9 mouse cellular contexts compared by ENCODE assay signal in the genomic region with DNA sequence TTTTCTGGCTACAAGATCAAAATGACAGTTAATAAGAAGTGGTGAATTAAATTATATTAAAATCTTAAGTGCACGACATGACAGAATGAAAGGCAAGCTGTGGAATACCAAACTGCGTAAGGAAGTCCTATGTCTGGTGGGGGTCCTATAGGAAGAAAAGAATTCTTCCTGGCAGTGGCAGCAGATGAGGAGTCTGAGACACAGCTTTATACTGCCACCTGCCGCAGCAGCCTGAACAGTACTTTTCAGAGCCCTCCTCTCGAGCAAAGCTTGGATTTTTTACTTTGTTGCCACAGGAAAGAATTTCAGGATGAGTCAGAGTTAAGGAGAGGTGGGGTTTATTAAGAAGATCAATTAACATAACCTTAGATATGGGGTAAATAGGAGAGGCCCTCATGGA. TPM values are rescaled to one million over a fixed set of nuclear protein-coding genes. Genes with fewer than 3 reads are reported as not detected.
DNase-seq lines count a peak whose midpoint lies in the region; ATAC-seq and TF ChIP-seq lines count a peak whose summit lies in the region.
"Had no signal": no experiment of that assay in that cellular context is flagged by ENCODE, and none has a peak within 500 bp of the region (broad histone marks: within the 10 kb centered on the region; RNA-seq: fewer than 3 reads in every experiment).

No protein-coding gene starts in this region.

- peak; percentile 69 for TF ChIP-seq CTCF in stomach, postnatal 0 days (IDR thresholded peaks at IDR 0.05; ENCODE audit: low read depth)

- no peak for ATAC-seq in hindbrain, embryonic 11.5 days (ENCODE audit: low FRiP score)
- ATAC-seq in hindbrain, embryonic 13.5 days (ENCODE audit: low FRiP score): no peak
- ATAC-seq in hindbrain, embryonic 16.5 days: peak; percentile 75; the same call in 1 of the 2 replicates
- ATAC-seq in stomach, postnatal 0 days (ENCODE audit: low FRiP score, low TSS enrichment): no peak

- no peaks in the 10 kb centered on the region for H3K27me3 ChIP-seq in hindbrain, embryonic 11.5 days (ENCODE audit: control insufficient read depth, insufficient read depth, low read length)
- no peaks in the 10 kb centered on the region for H3K27me3 ChIP-seq in hindbrain, embryonic 13.5 days
- no peaks in the 10 kb centered on the region for H3K27me3 ChIP-seq in hindbrain, embryonic 16.5 days (replicated peaks; ENCODE audit: control insufficient read depth, insufficient read depth, low read length)
- H3K27me3 ChIP-seq in stomach, postnatal 0 days (ENCODE audit: control insufficient read depth, insufficient read depth, low read length): no peaks in the 10 kb centered on the region
- H3K27me3 ChIP-seq: heart, embryonic 13.5 days; limb, embryonic 15.5 days had no signal

- H3K27ac ChIP-seq in hindbrain, embryonic 11.5 days (ENCODE audit: low read depth, low read length): no peak overlapping the region
- no peak overlapping the region for H3K27ac ChIP-seq in hindbrain, embryonic 13.5 days
- H3K27ac ChIP-seq in hindbrain, embryonic 16.5 days (ENCODE audit: low read depth, low read length): no peak overlapping the region
- H3K27ac ChIP-seq in stomach, postnatal 0 days (replicated peaks): no peak overlapping the region
- H3K27ac ChIP-seq: heart, embryonic 13.5 days; limb, embryonic 15.5 days had no signal

- no peak overlapping the region for H3K9ac ChIP-seq in hindbrain, embryonic 11.5 days (ENCODE audit: low read depth, low read length)
- H3K9ac ChIP-seq in hindbrain, embryonic 13.5 days: no peak overlapping the region
- no peak overlapping the region for H3K9ac ChIP-seq in hindbrain, embryonic 16.5 days (ENCODE audit: low read depth, low read length)
- no peak overlapping the region for H3K9ac ChIP-seq in stomach, postnatal 0 days (ENCODE audit: low read length)
- H3K9ac ChIP-seq: heart, embryonic 13.5 days; limb, embryonic 15.5 days had no signal

- H3K36me3 ChIP-seq in hindbrain, embryonic 11.5 days (ENCODE audit: control insufficient read depth, insufficient read depth, low read length): no peaks in the 10 kb centered on the region
- H3K36me3 ChIP-seq in hindbrain, embryonic 13.5 days: no peaks in the 10 kb centered on the region
- H3K36me3 ChIP-seq in hindbrain, embryonic 16.5 days (ENCODE audit: control insufficient read depth, insufficient read depth, low read length): no peaks in the 10 kb centered on the region
- H3K36me3 ChIP-seq in stomach, postnatal 0 days (ENCODE audit: control insufficient read depth, insufficient read depth, low read length): no peaks in the 10 kb centered on the region
- H3K36me3 ChIP-seq: heart, embryonic 13.5 days; limb, embryonic 15.5 days had no signal

- H3K4me1 ChIP-seq in hindbrain, embryonic 11.5 days (replicated peaks; ENCODE audit: control insufficient read depth, insufficient read depth, low read length): no peaks in the 10 kb centered on the region
- no peaks in the 10 kb centered on the region for H3K4me1 ChIP-seq in hindbrain, embryonic 13.5 days (replicated peaks)
- H3K4me1 ChIP-seq in hindbrain, embryonic 16.5 days (ENCODE audit: control insufficient read depth, insufficient read depth, low read depth, low read length): no peaks in the 10 kb centered on the region
- H3K4me1 ChIP-seq in stomach, postnatal 0 days (replicated peaks; ENCODE audit: control insufficient read depth, insufficient read depth): no peaks in the 10 kb centered on the region
- H3K4me1 ChIP-seq: heart, embryonic 13.5 days; limb, embryonic 15.5 days had no signal

- H3K4me2 ChIP-seq in hindbrain, embryonic 11.5 days (replicated peaks; ENCODE audit: low read depth, low read length): no peak overlapping the region
- H3K4me2 ChIP-seq in hindbrain, embryonic 13.5 days: no peak overlapping the region
- H3K4me2 ChIP-seq in hindbrain, embryonic 16.5 days (ENCODE audit: low read length): no peak overlapping the region
- H3K4me2 ChIP-seq in stomach, postnatal 0 days (replicated peaks; ENCODE audit: low read depth): no peak overlapping the region
- H3K4me2 ChIP-seq: heart, embryonic 13.5 days; limb, embryonic 15.5 days had no signal

- H3K4me3 ChIP-seq in hindbrain, embryonic 11.5 days (ENCODE audit: low read depth, low read length): no peak overlapping the region
- H3K4me3 ChIP-seq in hindbrain, embryonic 13.5 days: no peak overlapping the region
- no peak overlapping the region for H3K4me3 ChIP-seq in hindbrain, embryonic 16.5 days (ENCODE audit: low read length)
- H3K4me3 ChIP-seq in stomach, postnatal 0 days (ENCODE audit: low read depth, low read length): no peak overlapping the region
- H3K4me3 ChIP-seq: heart, embryonic 13.5 days; limb, embryonic 15.5 days had no signal

- no peaks in the 10 kb centered on the region for H3K9me3 ChIP-seq in hindbrain, embryonic 11.5 days (ENCODE audit: control insufficient read depth, low read length)
- H3K9me3 ChIP-seq in hindbrain, embryonic 13.5 days: no peaks in the 10 kb centered on the region
- no peaks in the 10 kb centered on the region for H3K9me3 ChIP-seq in hindbrain, embryonic 16.5 days (ENCODE audit: control insufficient read depth, low read length)
- no peaks in the 10 kb centered on the region for H3K9me3 ChIP-seq in stomach, postnatal 0 days (ENCODE audit: control insufficient read depth, low read length)
- H3K9me3 ChIP-seq: heart, embryonic 13.5 days; limb, embryonic 15.5 days had no signal

- peak; percentile 14 for DNase-seq in hindbrain, embryonic 11.5 days (ENCODE audit: low spot score)
- peak; percentile 6 for DNase-seq in thymus, postnatal 4 days
- DNase-seq in thymus, postnatal 0 days (ENCODE audit: low spot score): no peak
- peak; percentile 20 for DNase-seq in stomach, postnatal 0 days (ENCODE audit: low spot score)
- DNase-seq in cerebellum, adult 9-11 months: no peak

- no peak for TF ChIP-seq EP300 in stomach, postnatal 0 days (optimal IDR thresholded peaks at IDR 0.05)

- 30% methylated on average over 4 of the region's 4 CpGs for WGBS in hindbrain, embryonic 11.5 days
- WGBS in hindbrain, embryonic 13.5 days: 33% methylated on average over 4 of the region's 4 CpGs
- WGBS in hindbrain, embryonic 16.5 days: 24% methylated on average over 4 of the region's 4 CpGs
- 21% methylated on average over 4 of the region's 4 CpGs for WGBS in stomach, postnatal 0 days

RNA-seq across cellular contexts. Expression of gene Kctd12b, which starts 11.5 kb away (rescaled TPM):
- polyA plus RNA-seq in hindbrain, embryonic 11.5 days (2014; fragmentation: Nextera tagmentation; extraction: Ambion mirVana): 3.9 and 4.7 TPM in 2 replicates
- polyA plus RNA-seq in hindbrain, embryonic 13.5 days (2015; fragmentation: Nextera tagmentation; extraction: Ambion mirVana): 3.3 and 3.6 TPM in 2 replicates
- 2.4 and 2.5 TPM in 2 replicates for polyA plus RNA-seq in thymus, postnatal 0 days (2015; fragmentation: Nextera tagmentation; extraction: Ambion mirVana)
- 3.4 and 4.2 TPM in 2 replicates for polyA plus RNA-seq in hindbrain, embryonic 16.5 days (2015; fragmentation: Nextera tagmentation; extraction: Ambion mirVana)
- polyA plus RNA-seq in stomach, postnatal 0 days (2015; fragmentation: Nextera tagmentation; extraction: Ambion mirVana): 2.5 and 2.6 TPM in 2 replicates

RNA-seq across cellular contexts. Expression of gene Nbdy, which starts 15.7 kb away (rescaled TPM):
- polyA plus RNA-seq in hindbrain, embryonic 11.5 days (2014; fragmentation: Nextera tagmentation; extraction: Ambion mirVana): 71.9 and 78.7 TPM in 2 replicates
- 120 and 125 TPM in 2 replicates for polyA plus RNA-seq in hindbrain, embryonic 13.5 days (2015; fragmentation: Nextera tagmentation; extraction: Ambion mirVana)
- 98.5 and 98.8 TPM in 2 replicates for polyA plus RNA-seq in thymus, postnatal 0 days (2015; fragmentation: Nextera tagmentation; extraction: Ambion mirVana)
- 152 and 167 TPM in 2 replicates for polyA plus RNA-seq in hindbrain, embryonic 16.5 days (2015; fragmentation: Nextera tagmentation; extraction: Ambion mirVana)
- polyA plus RNA-seq in stomach, postnatal 0 days (2015; fragmentation: Nextera tagmentation; extraction: Ambion mirVana): 90.9 and 96.9 TPM in 2 replicates

Comparison
In these comparisons a context has a peak if more than half of its experiments do, and no peak if none do; other contexts are left out.
1. DNase-seq: peak in hindbrain, embryonic 11.5 days (single experiment), thymus, postnatal 4 days (single experiment) and stomach, postnatal 0 days (single experiment); none in thymus, postnatal 0 days (single experiment) and cerebellum, adult 9-11 months (single experiment).